Mouse (Mus musculus) granulocyte monocyte progenitor cell, adult 5-6 weeks (primary cell): ENCODE measurements around the gene Ssxb1. TPM values are rescaled to one million over a fixed set of nuclear protein-coding genes. Genes with fewer than 3 reads are reported as not detected.
"Not testable (repeated sequence)": the region's sequence is repeated elsewhere in the genome, so short reads cannot be mapped to it uniquely, and the experiment has no call there.

Experiments
- ATAC-seq: replicated peaks from 2 replicates; pipeline ENCODE4 v1.8.0; 2016; ENCODE audit warnings: mild to moderate bottlenecking, moderate TSS enrichment, inconsistent platforms; ENCODE audit not compliant: poor library complexity, severe bottlenecking
- total RNA-seq, 2 experiments: library from RNA; stranded (forward) in 1 of 2; stranded (reverse) in 1 of 2; fragments of 200-712, 200-1000 nt in 1 of 2; fragments of >200 nt in 1 of 2; fragmentation: Nextera tagmentation in 1 of 2; gene quantifications; 2 replicates each; pipeline ENCODE4 v1.2.3; 2014 to 2017

Ssxb1 gene
- total RNA-seq (2014; fragmentation: Nextera tagmentation) (not detected in 2 replicates), total RNA-seq (2017) (not detected in 2 replicates)

- ATAC-seq, result not testable (repeated sequence)
Observed at GRCm38 (mm10) chrX:8413005-8413404, at the start of gene Ssxb1. Gene Ssxb1, plus strand, starts transcription at chrX:8413305.

GRCm38 (mm10) chrX:8366678-8367077, 46.4 kb upstream of the Ssxb1 start, which contains the start of gene Ssxb9:
Gene Ssxb9, plus strand, starts transcription at chrX:8366978.
- not testable (repeated sequence) for ATAC-seq

- ATAC-seq, result not testable (repeated sequence)
Observed at GRCm38 (mm10) chrX:8461626-8462025, 48.5 kb downstream of the Ssxb1 start, which contains the start of gene Ssxb2. Gene Ssxb2, minus strand, starts transcription at chrX:8461726.

Other genes starting within 250 kb of the Ssxb1 start
- 6.7 and 10.8 TPM in 2 replicates for gene Tbc1d25, start 237.1 kb upstream of the Ssxb1 start, total RNA-seq (2014; fragmentation: Nextera tagmentation)
- gene Tbc1d25, start 237.1 kb upstream of the Ssxb1 start, total RNA-seq (2017), result 4.1 and 4.4 TPM in 2 replicates
- gene Ebp, start 219.8 kb upstream of the Ssxb1 start, total RNA-seq (2014; fragmentation: Nextera tagmentation), result 69.1 and 79.2 TPM in 2 replicates
- 67.8 and 107 TPM in 2 replicates for gene Ebp, start 219.8 kb upstream of the Ssxb1 start, total RNA-seq (2017)
- gene Porcn, start 206.8 kb upstream of the Ssxb1 start, total RNA-seq (2014; fragmentation: Nextera tagmentation), result not detected in 2 replicates
- gene Porcn, start 206.8 kb upstream of the Ssxb1 start, total RNA-seq (2017), result not detected in 2 replicates
- 32.7 and 34.2 TPM in 2 replicates for gene Ftsj1, start 160.9 kb upstream of the Ssxb1 start, total RNA-seq (2014; fragmentation: Nextera tagmentation)
- 20.5 and 37.1 TPM in 2 replicates for gene Ftsj1, start 160.9 kb upstream of the Ssxb1 start, total RNA-seq (2017)
- gene Slc38a5, start 142.2 kb upstream of the Ssxb1 start, total RNA-seq (2014; fragmentation: Nextera tagmentation), result 0.32 TPM in 1 of 2 replicates, not detected in the other
- gene Slc38a5, start 142.2 kb upstream of the Ssxb1 start, total RNA-seq (2017), result 0.26 TPM in 1 of 2 replicates, not detected in the other
- not detected in 2 replicates for gene Ssxb10, start 85.9 kb upstream of the Ssxb1 start, total RNA-seq (2014; fragmentation: Nextera tagmentation)
- gene Ssxb10, start 85.9 kb upstream of the Ssxb1 start, total RNA-seq (2017), result not detected in 2 replicates
- gene Ssxb9, start 46.3 kb upstream of the Ssxb1 start, total RNA-seq (2014; fragmentation: Nextera tagmentation), result not detected in 2 replicates
- gene Ssxb9, start 46.3 kb upstream of the Ssxb1 start, total RNA-seq (2017), result not detected in 2 replicates
- not detected in 2 replicates for gene Ssxb2, start 48.4 kb downstream of the Ssxb1 start, total RNA-seq (2014; fragmentation: Nextera tagmentation)
- not detected in 2 replicates for gene Ssxb2, start 48.4 kb downstream of the Ssxb1 start, total RNA-seq (2017)
- not detected in 2 replicates for gene Gm14459, start 111.6 kb downstream of the Ssxb1 start, total RNA-seq (2014; fragmentation: Nextera tagmentation)
- gene Gm14459, start 111.6 kb downstream of the Ssxb1 start, total RNA-seq (2017), result not detected in 2 replicates
- gene Ssxb6, start 134.9 kb downstream of the Ssxb1 start, total RNA-seq (2014; fragmentation: Nextera tagmentation), result not detected in 2 replicates
- not detected in 2 replicates for gene Ssxb6, start 134.9 kb downstream of the Ssxb1 start, total RNA-seq (2017)
- gene Ssxb3, start 178.5 kb downstream of the Ssxb1 start, total RNA-seq (2014; fragmentation: Nextera tagmentation), result not detected in 2 replicates
- not detected in 2 replicates for gene Ssxb3, start 178.5 kb downstream of the Ssxb1 start, total RNA-seq (2017)